Mouse (Mus musculus) activated CD4-positive, CD25-positive, alpha-beta regulatory T cell, adult 4 months (primary cell): ENCODE data around the gene Slc25a11. TPM values are rescaled to one million over a fixed set of nuclear protein-coding genes. Genes with fewer than 3 reads are reported as not detected.

Source experiments
- ATAC-seq: one replicate; pipeline ENCODE4 v1.8.0; 2017
- polyA plus RNA-seq, 2 experiments: library from polyadenylated mRNA; unstranded; fragments of 100-300 nt; shearing (Covaris generic); gene quantifications; one replicate each; pipeline ENCODE4 v1.2.1; 2017

Gene Slc25a11
- polyA plus RNA-seq, result 100 to 1,000 TPM in 1 of 2 experiments, 10 to 100 TPM in 1; 80.4 to 124 TPM

DNA sequence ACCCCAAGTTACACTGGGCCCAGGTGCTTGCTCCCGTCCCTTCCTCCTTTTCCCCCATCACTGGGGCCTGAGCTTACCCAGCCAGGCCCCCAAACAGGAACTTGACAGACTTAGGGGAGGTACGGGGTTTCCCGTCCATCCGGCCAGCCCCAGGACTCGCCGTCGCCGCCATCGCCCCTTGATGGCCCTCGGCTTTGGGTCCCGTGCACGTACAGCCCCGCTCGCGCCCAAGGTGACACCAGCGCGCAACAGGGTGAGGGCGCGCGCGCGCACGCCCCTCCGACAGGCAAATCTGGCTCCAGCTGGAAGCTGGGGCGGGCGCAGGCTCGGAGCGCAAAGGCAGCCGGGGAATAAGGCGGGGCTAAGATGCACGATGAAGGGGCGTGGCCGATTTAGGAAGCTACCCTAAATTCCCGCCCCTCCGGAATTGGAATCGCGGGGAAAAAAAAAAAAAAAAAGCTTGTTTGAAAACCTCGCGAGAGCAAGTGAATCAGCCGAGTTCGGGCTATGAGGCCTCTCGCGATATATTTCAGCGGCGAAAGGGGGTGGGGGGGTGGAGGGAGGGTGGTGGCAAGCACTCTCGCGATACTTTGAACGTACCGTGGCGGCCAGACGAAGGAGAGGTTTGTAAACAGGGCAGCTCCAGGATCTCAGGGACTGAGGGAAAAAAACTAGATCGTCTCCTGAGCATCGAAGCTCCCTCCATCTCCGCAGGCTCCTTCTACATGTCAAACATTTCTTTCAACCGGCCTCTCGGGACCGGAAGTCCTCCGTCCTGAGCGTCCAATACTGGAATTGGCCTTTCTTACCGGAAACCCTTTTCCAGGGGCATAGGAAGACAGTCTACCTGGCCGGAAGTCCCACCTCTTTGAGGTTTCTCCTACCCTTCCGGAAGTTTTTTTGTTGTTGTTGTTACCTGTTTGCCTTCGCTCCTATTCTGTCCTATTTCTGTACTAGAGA, at the start of gene Slc25a11, which contains the start of gene Rnf167:
Gene Slc25a11, minus strand, starts transcription at position 789 of the 960 bp plus-strand sequence.
Gene Rnf167, plus strand, starts transcription at position 545 of the 960 bp plus-strand sequence.
- ATAC-seq, result peak; percentile 67

DNA sequence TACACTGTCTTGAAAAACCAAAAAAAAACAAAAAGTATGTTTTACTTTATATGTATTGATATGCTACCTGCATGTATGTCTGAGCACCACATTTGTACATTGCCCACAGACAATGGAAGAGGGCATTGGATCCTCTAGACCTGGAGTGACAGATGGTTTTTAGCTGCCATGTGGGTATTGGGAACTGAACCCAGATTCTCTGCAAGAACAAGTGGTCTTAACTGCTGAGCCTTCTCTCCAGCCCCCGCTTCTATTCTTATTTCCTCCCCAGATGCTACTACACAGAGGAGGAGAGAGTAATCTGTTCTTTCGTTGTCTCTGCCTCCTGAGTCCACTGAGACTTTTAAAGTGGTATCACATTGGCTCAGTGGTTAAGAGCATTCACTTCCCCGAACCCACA, 46.2 kb upstream of the Slc25a11 start:
- ATAC-seq, result no peak

DNA sequence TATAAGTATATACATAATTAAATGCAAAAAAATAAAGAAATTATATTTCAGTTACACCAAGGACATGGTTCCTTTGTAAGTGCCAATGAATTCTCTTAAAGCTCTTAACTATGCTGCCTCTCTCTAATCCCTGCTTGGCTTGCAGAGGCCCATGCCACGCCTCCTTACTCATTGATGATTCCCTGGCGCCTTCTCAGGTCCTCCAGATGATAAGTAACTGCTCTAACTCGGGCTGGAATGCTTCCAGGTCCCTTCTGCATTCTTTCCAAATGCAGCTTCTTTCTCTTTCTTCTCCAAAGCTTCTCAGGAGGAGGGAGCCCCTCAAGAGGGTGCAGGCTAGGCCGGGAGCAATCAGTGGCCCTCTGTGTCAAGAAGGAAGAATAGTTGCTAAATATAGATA, 42.3 kb upstream of the Slc25a11 start:
- ATAC-seq, result no peak

DNA sequence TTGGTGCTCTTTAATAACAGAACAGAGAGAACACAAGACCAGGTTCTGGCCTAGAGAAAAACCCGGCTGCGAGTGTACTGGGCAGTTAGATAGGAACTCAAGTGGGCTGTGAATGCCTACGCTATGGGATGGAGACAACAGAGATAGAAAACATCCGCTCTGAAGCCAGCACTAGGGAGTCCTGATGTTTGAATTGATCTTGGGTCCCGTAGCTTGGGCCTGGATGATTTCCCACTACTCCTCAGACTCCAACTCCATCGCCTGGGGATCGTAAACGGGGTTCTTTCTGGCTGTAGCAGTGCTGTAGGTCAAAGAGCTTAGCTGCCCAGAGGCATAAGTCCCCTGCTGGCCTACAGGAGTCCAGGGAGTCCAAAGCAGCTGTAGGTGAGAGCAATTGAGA, 41.1 kb upstream of the Slc25a11 start:
- ATAC-seq, result no peak

DNA sequence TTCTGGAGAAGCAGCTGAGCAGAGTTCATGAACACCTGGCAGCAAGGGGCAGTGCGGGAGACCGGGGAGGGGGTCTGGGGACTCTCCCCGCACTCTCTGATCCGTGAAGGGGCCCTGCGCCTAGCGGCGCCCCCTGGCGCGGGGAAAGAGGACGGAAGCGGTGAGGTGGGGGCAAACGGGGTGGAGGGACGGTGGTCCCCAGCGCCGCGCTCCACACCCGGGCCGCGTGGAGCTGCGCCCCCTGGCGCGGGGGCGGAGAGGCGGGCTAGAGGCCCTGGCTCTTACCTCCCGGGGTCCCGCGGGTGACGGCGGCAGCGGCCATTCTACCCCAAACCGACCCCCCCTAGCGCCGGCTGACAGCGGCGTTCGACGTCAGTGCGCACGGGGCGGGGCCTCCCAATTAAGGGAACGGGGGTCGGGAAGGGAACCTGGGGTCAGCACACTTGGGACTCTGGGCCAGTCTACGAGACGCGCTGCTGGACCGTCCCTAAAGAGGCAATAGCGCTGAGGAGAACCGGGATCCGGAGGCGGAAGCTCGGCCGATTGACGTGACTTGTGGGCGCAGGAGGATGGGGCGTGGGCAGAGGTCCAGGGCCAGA, 40.4 kb upstream of the Slc25a11 start, which contains the start of gene Camta2:
Gene Camta2, minus strand, starts transcription at position 505 of the 599 bp plus-strand sequence.
- ATAC-seq, result peak; percentile 58

DNA sequence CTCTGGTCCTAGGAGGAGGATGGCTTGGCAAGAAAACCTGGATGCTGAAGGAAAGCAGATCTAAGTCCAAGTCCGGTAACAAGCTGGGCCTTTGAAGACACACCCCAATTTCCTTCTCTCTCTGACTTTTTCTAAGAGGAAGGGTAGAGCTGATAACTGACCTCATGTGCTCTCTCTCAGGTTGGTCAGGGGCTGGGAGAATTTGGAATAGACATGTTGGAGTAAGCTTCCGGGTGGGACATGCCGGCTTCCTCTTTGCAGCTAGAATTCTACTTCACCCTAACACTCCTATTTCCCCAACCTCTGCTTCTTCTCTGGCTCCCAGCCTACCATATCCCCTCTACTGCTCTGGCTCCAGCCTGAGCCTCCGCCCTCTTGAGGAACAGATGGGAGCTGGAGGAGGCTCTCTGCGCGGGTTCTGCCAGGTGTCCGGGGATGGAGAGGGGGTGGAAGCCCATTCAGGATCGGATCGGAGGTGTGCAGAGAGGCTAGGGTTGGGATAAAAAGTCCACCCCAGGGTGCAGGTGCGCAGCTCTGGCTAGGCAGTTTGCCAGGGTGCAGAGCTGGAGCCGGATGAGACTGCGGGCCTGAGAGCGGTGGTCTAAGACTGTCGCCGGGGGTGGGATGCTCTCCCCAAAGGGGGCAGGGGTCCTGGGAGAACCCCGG, 39.8 kb upstream of the Slc25a11 start:
- peak; percentile 28 for ATAC-seq

DNA sequence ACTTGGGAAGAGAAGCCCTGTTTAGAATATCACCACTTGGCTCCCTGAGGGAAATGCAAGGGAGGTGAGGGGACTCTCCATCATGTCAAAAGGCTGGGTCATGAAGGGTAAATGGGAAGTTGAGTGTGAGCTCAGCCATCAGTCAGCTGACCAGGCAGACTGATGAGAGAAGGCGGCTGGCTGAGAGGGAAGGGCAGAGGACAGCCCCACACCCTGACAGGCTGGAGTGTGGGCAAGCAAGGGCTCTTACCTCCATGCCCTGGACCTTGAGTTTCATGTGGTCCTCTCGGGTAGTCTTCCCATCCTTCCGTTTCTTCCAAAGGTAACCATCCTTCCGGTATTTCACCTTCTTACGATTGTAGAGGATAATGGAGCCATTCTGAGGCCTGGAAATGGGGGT, 36.4 kb upstream of the Slc25a11 start:
- ATAC-seq, result no peak

DNA sequence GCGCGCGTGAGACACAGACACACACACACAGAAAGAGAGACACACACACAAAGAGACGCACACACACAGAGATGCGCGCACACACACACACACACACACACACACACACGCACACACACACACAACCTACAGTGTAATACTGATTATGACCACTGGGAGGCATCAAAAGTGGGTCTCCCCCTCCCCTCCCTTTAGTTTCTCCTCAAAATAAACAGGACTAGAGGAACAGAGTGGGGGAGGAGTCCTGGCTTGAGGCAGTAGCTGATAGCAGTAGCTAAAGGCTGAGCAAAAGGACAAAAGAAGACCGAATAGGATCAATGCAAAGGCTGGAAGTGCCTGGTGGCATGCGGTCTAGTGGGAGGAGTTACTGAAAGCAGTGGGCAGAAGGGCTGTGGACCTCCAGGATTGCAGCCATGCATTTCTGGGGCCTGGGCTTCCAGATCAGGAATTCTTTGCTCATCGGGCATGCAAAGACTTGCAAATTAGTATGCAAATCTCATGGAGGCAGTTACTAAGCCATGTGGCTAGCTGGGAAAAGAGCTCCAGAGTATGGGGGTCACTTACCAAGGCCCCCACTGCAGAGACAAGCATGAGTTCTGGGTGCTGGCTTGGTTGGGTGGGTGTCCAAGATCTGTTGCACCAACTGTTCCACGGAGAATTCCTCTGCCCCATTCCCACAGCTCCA, 34.8 kb upstream of the Slc25a11 start:
- ATAC-seq, result no peak

DNA sequence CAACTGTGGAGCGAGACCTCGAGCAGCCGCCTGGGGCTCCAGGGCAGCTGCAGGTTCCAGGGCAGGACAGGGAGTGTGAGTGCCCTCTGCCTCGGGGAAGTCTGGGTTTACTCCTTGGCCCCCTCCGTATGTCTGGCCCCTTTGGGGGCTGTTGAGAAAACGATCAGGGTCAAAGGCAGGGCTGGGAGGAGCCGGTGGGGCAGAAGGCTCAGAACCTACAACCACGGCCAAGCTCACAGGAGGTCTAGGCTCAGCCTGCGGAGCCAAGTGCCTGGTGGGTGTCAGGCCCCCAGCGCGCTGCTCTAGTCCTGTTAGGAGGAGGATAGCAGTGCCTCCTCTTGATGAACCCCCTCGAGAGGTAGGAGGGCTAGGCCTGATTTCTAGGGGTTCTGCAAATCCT, 33.9 kb upstream of the Slc25a11 start:
- no peak for ATAC-seq

DNA sequence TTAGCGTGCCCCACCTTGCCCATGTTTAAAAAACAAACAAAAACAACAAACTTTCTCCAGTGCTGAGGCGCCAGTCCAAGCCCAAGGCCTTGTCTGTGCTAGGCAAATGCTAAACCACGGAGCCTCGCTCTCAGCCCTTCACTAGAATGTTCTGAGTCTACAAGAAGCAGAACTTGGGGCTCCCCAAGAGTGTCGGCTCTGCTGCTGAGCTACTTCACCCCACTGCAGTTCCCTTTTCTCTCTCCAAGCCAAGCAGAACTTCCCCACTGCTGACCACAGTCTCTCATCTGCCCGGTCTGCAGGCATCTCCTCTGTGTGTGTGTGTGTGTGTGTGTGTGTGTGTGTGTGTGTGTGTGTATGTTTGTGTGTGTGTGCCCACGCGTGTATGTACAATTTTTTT, 32.6 kb upstream of the Slc25a11 start:
- no peak for ATAC-seq

DNA sequence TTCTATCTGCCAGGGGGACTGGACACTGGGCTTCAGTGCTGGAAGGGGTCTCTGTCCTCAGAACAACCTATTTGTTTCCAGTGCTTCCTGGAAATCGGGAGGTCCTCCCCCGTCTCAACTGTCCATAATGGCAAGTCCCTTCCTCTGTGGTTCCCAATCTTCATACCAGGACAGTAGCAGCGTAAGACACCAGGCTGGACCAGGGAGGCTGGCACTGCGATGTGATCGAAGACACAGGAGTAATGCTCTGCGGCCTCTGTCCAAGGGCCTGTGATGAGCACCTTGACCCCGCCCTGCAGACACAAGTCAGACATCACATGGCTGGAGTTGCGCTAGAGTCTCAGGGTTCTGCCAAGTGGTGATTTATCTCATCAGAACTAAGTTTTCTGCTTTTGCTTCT, 32.1 kb upstream of the Slc25a11 start:
- no peak for ATAC-seq

DNA sequence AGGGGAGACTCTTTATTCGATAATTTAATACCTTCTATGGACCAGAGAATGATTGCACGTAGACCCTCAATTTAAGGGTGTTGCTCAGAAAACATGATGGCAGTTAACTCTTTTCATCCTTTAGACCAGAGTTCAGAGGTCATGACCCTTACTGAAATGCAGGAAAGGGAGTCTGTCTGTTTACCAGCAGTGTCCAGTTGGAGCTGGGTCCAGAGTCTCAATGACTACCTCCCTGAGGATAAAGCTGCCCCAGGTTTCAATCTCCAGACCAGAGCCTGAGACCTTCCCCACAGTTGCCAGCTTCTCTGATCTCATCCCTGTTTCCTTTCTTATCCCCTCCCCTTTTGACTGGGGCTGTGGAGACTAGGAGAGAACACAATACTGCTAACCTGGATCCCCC, 31.3 kb upstream of the Slc25a11 start:
- no peak for ATAC-seq

DNA sequence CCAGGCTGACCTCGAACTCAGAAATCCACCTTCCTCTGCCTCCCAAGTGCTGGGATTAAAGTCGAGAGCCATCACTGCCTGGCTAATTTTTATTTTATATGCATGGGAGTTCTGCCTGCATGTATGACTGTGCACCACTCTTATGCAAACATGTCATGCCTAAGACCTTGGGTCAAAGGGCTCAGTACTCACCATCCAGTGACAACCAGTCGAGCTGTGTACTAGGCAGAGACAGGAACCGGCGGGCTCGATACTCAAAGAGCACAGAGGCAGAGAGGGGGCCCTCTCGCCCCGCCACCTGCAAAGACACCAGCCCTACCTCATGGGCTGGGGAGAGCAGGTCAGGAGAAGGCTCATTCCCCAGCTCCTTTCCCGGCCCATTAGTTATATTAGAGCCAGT, 30.8 kb upstream of the Slc25a11 start:
- no peak for ATAC-seq

DNA sequence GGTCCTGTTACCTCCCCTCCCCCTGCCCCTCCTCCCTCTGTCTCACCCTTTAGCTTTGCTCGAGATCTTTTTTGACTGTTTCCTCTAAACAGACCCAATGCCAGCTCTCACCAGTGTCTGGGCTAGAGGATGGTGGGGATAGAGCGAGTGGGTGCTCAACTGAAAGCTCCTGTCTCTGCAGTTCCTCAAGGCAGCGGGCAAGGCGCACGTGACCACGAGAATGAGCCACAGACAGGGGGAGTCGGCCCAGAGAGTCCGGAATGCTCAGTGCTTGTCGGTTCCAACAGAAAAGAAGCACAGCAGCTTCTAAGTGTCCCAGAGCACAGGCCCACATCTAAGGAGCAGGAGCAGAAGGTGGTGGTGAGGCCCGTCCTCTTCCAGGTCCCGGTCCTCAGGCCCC, 27.2 kb upstream of the Slc25a11 start:
- no peak for ATAC-seq

DNA sequence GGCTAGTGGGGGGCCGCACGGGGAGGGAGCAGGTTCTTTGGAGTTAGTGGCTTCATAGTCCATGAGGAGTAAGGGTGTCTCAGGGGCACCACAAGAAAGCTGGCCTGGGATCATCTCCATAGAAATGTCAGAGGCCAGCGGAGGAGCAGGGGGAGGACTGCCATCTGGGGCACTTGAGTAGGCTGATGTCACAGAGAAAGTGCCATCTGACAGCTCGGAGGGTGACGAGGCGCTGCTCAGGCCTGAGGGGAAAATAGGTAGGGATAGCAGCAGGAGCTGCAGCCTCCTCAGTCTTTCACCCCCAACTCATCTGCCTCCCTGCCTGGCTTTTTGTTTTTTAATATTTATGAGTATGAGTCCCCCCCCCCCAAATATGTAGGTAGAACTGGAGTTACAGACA, 26.7 kb upstream of the Slc25a11 start:
- ATAC-seq, result no peak

DNA sequence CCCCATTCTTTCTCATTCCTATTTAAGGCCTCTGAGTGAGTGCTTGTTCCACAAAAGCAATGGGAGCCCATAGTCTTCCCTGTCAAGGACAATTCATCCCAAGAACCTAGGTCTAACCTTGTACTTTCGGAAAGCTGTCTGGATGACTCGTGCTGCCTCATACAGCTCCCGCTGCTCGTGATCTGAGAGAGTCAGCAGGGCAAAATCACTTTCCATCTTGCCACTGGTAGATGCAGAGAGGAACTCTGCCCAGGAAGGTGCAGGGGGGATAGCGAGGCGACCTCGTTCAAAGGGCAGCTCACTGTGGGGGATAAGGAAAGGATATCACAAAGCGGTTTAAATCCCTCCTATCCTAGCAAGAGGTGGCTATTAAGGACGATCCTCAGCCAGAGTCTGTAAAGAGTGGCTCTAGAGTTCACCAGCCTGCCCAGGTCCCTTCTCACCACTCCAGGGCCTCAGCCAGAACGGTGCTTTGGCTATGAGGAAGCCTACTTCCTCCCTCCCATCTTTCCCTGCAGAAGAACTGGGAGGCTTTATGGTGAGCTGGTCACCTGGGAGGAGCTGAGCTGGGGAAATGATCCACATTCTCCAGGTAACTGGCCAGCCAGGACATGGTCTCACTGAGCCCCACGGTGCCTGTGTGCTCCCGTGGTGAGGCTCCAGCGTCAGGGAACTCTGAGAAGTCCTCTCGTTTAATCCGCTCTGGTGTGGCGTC, 24.2 kb upstream of the Slc25a11 start:
- no peak for ATAC-seq

DNA sequence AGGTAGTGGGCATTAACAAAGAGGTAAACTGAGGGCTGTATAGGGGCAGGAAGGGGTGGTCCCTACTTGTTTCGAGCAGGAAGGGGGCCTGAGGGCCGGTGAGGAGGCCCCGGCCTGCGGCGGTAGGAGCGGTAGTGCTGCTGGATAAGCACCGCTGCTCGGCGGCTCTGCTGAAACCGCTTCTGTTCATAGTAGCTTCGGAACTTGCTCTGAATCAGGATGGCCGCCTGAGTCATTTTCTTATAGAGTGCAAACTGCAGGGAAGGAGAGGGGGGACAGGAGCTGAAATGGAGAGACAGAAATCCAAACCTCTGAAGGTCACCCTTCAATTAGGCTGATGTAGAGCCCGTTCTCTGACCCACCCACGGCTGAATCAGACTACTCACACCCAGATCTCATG, 23.2 kb upstream of the Slc25a11 start:
- no peak for ATAC-seq

DNA sequence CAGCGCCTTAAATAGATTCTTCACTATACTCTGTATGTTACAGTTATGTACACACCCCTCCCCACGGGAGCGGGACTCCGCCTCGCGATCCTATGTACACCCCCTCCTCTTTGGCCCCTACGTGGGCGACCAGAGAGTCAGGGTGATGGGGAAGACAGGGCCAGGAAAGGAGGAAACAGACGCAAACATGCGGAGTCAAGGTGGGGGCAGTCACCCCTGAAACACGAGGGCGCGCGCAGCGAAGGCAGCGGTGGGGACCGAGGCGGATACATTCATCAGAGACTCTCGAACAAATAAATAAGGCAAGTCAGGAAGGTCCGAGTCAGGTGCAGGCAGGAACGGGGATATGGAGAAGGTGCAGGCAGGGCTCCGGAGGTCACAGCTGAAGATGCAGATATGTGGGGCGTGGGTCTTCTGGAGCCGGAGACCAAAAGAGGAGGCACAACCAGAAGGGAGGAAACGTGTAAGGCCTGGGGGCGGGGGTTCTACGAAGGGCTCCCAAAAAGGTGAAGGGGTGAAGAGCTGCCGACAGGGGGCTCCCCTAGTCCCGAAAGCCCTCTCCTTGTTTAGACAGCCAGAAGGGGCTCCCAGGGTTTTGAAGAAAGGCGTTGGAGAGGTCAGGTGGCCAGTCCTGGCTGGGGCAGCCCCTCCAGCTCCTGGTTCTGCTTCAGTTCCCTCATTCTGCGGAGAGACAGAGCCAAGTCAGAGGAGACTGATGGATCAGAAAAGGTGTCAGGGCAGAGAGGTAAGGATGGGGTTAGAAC, 22.5 kb upstream of the Slc25a11 start:
- ATAC-seq, result peak; percentile 26

DNA sequence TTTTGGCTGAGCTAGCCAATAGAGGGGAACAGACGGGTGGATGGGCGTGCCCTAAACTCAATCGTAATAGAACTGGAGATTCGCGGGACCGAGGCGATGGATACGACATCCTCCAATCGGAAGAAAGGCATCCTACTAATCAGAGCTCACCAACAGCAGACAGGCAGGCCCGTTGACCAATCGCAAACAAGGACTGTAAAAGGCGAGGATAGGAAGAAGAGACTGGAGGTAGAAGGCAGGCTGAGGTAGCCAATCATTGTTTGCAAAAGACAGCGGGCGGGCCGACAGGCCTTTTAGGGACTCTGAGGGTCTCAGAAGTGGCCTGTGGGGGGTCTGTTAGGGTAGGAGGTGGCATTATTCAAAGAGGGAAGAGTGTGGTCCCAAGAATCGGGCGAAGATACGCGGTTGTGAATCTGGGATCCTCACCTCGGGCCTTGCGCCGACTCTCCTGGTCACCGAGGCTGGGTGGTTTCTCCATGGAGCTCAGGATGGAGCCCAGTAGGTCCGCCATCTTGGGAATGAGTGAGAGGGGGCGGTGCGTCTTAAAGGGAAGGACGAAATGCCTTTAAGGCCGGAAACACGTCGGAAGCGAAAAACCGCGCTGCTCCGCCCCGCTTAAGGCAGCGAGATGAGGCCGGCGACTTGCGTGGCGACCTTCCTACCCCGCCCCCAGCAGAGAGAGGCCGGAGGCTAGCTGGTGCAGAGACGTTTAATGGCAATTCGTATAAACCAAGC, 21.7 kb upstream of the Slc25a11 start, which contains the start of gene Spag7:
Gene Spag7, minus strand, starts transcription at position 646 of the 735 bp plus-strand sequence.
- peak; percentile 88 for ATAC-seq

DNA sequence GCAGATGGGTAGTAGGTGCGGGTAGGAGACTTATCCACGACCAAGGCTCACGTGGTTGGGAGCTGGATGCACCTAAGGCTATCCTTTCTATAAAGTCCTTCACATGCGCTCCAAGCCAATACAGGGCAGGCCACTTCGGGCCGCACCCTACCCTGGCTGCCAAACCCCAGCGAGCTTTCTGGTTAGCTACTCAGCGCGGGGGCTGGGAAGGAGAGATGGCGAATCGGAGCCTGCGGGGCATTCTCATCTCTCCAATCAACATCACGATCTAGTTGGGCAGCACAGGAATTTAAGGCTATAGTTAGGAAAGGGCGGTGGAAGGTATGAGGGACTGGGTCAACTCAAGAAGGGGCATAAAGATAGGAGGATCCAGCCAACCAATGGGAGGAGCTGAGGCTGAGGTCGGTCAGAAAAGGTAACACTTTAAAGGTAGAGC, 21.1 kb upstream of the Slc25a11 start:
- ATAC-seq, result peak; percentile 9
